Mouse (Mus musculus): ENCODE data around the gene 1700029I15Rik. TPM values are rescaled to one million over a fixed set of nuclear protein-coding genes. Genes with fewer than 3 reads are reported as not detected.
A peak's percentile ranks its signal among the peaks of the same experiment; 100 is the strongest.

Gene 1700029I15Rik
- polyA plus RNA-seq, 1 experiment from 2014 or later = 6.8 TPM

DNA sequence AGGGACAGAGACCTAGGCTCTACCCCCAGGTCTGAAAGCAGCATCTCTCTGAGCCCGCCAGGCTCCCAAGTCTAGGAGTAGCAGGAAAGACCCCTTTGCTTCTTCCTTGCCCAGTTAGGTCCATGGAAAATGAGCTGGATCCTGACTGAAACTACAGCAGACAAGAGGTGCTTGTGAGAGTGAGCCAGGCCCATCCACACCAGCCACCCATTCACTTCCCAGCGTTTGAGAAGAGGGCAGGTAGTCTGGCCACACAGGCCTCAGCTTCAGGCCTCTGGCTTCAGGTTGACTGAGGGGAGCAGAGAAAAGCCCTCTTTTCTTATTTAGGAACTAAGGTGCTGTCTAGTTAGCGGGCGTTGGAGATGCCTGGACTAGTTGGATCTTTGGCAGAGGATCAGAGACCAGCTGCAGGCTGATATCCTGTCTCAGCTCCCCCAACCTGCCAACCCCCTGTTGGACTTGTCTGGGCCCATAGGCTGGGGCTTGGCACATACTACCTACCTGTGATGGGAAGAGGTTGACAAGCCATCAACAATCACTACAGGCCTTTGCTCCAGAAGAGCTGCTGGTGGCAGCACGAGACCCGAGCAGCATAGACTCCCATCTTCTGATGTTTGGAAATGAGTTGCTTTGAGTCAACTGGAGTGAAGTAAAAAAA is 19.6 kb upstream of the 1700029I15Rik start:
- no peak for ATAC-seq (replicated peaks)
- Histone ChIP-seq H3K4me1 (0 out of 2 replicates have a peak, but pooled peaks cover 4% of the 10 kb centered on the region), H3K4me3 (no peak overlapping the region), H3K4me2 (replicated peaks) (no peak overlapping the region), H3K27ac (replicated peaks) (no peak overlapping the region), H3K9me3 (no peaks in the 10 kb centered on the region), H3K27me3 (no peaks in the 10 kb centered on the region), H3K9ac (replicated peaks) (no peak overlapping the region), H3K36me3 (peaks cover 39% of the 10 kb centered on the region)
- 94% methylated on average over 6 of the region's 6 CpGs for WGBS

DNA sequence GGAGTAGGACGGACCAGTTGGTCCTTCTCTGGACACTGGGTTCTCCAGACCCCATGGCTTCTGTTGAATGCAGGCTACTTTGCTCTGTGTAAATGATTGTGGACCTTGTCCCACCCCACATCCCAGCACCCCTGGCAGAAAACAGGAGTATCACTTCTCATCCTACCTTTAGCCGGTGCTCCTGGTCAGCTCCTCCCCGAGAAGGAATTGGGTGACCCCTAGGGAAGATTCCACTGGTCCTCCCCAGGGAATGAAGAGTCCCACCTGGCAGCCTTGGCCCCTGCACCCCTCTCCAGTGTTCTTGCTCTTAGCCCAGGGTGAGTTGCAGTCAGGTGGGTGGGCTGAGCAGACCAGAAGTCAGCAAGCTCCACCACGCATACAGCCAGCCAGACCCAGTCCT is 18.3 kb upstream of the 1700029I15Rik start:
- no peak overlapping the region for H3K9ac ChIP-seq (replicated peaks)
- no peak overlapping the region for H3K4me2 ChIP-seq (replicated peaks)
- peaks cover 2% of the 10 kb centered on the region; the same call in 1 of the 2 replicates for H3K27me3 ChIP-seq
- no peaks in the 10 kb centered on the region for H3K9me3 ChIP-seq
- 0 out of 2 replicates have a peak, but pooled peaks cover 4% of the 10 kb centered on the region for H3K4me1 ChIP-seq
- H3K36me3 ChIP-seq = peaks cover 26% of the 10 kb centered on the region
- H3K27ac ChIP-seq (replicated peaks) = no peak overlapping the region
- no peak overlapping the region for H3K4me3 ChIP-seq
- 88% methylated on average over 4 of the region's 4 CpGs for WGBS
- no peak for ATAC-seq (replicated peaks)

- Histone ChIP-seq H3K4me3 (no peak overlapping the region), H3K4me1 (peaks cover 5% of the 10 kb centered on the region), H3K9me3 (no peaks in the 10 kb centered on the region), H3K9ac (replicated peaks) (no peak overlapping the region), H3K27ac (replicated peaks) (no peak overlapping the region), H3K36me3 (peaks cover 16% of the 10 kb centered on the region; the same call in 1 of the 2 replicates), H3K4me2 (replicated peaks) (no peak overlapping the region), H3K27me3 (peaks cover 11% of the 10 kb centered on the region; the same call in 1 of the 2 replicates)
- no peak for ATAC-seq (replicated peaks)
- 90% methylated on average over 10 of the region's 10 CpGs for WGBS
Measured at GRCm38 (mm10) chr2:92365568-92365967, 16.8 kb upstream of the 1700029I15Rik start.

DNA sequence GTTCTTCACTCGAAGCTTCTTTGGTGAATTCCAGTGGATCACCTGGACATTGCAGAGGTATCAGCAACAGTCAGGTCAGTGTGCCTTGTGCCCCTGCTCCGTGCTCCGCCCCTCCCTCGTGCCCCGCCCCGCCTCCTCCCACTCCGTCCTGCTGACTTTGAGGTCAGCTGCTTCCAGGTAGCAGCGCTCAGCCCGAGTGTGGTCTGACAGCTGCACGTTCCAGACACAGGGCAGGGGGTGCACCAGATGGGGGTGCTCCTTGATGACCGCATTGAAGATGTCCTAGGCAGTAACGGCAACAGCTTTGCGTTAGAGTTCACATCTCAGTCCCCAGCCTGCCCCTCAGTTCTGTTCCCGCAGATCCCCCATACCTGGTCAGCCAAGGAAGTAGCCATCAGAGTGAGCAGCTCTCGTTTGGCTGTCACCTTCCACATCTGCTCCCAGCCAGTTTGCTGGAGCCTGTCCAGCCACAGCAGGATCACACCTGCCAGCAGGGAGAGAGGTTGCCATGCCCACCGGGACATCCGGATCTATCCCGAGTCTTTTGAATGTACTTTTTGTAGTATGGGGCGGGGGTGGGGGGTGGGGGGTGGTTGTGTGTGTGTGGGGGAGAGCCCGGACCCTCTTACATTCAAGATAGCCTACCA is 14.8 kb upstream of the 1700029I15Rik start:
- Histone ChIP-seq H3K9me3 (no peaks in the 10 kb centered on the region), H3K9ac (replicated peaks) (no peak overlapping the region), H3K27me3 (peaks cover 11% of the 10 kb centered on the region; the same call in 1 of the 2 replicates), H3K4me1 (peaks cover 25% of the 10 kb centered on the region), H3K27ac (replicated peaks) (no peak overlapping the region), H3K36me3 (peaks cover 8% of the 10 kb centered on the region; the same call in 1 of the 2 replicates), H3K4me2 (replicated peaks) (no peak overlapping the region), H3K4me3 (no peak overlapping the region)
- 45% methylated on average over 20 of the region's 20 CpGs for WGBS
- ATAC-seq (replicated peaks) = no peak

- no peak for ATAC-seq (replicated peaks)
- Histone ChIP-seq H3K9me3 (no peaks in the 10 kb centered on the region), H3K36me3 (no peaks in the 10 kb centered on the region), H3K4me1 (peaks cover 44% of the 10 kb centered on the region), H3K27me3 (peaks cover 11% of the 10 kb centered on the region; the same call in 1 of the 2 replicates), H3K9ac (replicated peaks) (0 out of 2 replicates have a peak overlapping the region, but pooled peaks have one; percentile 30), H3K4me3 (peak overlapping the region; percentile 22), H3K4me2 (replicated peaks) (peak overlapping the region; percentile 37), H3K27ac (replicated peaks) (no peak overlapping the region)
- 12% methylated on average over 18 of the region's 19 CpGs for WGBS
Measured at GRCm38 (mm10) chr2:92370375-92370774, 12.0 kb upstream of the 1700029I15Rik start.

DNA sequence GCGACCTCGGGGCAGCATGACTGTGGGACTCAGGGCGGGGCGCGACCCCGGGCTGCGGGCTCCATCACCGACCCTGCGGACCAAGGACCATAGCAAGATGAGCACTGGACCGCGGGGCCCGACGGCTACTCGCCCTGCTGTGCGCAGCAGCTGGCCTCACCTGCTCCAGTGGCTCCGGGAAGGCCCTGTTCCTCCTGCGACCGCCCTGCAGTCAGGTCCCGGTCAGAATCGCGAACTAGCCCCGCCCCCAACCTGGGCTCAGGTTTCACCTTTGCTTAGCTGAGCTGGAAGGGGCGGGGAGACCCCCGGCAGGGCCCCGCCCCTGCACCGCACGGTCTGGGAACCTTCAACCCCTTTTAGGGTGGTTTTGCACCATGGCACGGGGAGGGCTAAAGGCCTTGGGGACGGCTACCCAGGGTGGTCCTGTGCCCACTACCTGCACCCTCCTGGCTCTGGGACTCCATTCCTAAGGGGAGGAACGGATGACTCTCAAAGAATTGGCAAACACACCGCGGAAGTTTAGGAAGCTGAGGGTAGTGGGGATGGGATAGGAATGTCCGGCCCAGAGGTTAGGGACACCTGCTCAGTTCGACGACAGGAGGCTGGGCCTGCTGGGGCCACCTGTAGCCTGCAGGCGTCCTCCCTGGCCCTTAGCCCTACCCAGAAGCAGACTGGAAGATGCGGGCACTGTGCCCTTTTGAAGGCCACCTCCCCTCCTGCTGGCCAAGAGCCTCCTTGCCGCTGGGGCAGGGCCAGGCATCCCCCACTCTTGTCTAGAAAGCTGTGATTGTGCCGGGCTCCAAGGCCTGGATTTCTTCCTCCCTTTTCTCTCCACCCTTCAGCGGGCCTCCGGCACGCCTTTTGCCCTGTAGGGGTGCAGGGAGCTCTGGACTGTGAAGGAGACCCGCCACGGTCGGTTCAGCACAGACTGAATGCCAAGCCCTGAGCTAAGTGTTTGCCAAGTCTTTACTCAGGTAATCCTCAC is 11.2 kb upstream of the 1700029I15Rik start:
- Histone ChIP-seq H3K4me2 (replicated peaks) (peak overlapping the region; percentile 37), H3K27me3 (peaks cover 11% of the 10 kb centered on the region; the same call in 1 of the 2 replicates), H3K27ac (replicated peaks) (no peak overlapping the region), H3K36me3 (no peaks in the 10 kb centered on the region), H3K9me3 (no peaks in the 10 kb centered on the region), H3K4me1 (peaks cover 51% of the 10 kb centered on the region), H3K4me3 (peak overlapping the region; percentile 22), H3K9ac (replicated peaks) (0 out of 2 replicates have a peak overlapping the region, but pooled peaks have one; percentile 30)
- ATAC-seq (replicated peaks) = no peak
- 3% methylated on average over 45 of the region's 45 CpGs for WGBS

DNA sequence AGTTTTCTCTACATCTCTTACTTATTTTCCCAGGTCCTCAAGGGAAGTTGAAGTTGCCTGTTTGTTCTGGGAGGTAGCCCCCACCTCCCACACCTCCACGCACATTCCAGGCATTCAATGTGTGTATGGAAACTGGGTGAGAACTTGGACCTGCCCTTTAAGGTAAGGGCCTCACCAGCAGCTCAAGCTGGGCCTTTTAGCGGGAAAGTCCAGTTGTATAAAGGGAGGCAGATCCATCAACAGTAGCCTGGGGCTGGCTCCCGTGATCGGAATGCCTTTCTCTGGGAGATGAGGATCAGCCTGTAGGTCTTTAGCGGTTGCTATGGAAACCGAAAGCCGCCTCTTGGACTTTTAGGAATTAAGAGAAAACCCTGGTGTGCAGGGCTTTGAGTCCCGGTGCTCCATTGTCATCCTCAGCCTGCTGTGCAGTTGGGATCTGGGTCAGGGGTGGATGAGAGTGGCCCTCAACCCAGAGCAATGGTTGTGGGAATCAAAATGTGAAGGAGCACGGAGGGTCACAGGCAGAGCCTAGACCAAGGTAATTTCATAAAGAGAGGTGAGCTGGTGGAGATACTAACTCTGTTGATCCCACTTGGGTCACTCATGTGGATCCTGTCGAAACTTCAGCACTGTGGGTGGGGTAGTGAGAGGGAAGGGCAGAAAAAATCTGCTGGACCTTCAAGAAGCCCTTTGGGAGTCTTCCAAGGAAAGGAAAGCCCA is 10.2 kb upstream of the 1700029I15Rik start:
- Histone ChIP-seq H3K27me3 (peaks cover 11% of the 10 kb centered on the region; the same call in 1 of the 2 replicates), H3K9ac (replicated peaks) (no peak overlapping the region), H3K4me3 (no peak overlapping the region), H3K36me3 (no peaks in the 10 kb centered on the region), H3K27ac (replicated peaks) (no peak overlapping the region), H3K4me2 (replicated peaks) (no peak overlapping the region), H3K9me3 (no peaks in the 10 kb centered on the region), H3K4me1 (peaks cover 54% of the 10 kb centered on the region)
- 4% methylated on average over 10 of the region's 10 CpGs for WGBS
- no peak for ATAC-seq (replicated peaks)

- 18% methylated on average over 9 of the region's 9 CpGs for WGBS
- H3K36me3 ChIP-seq = no peaks in the 10 kb centered on the region
- peaks cover 54% of the 10 kb centered on the region for H3K4me1 ChIP-seq
- no peak overlapping the region for H3K4me3 ChIP-seq
- no peak overlapping the region for H3K9ac ChIP-seq (replicated peaks)
- peaks cover 11% of the 10 kb centered on the region; the same call in 1 of the 2 replicates for H3K27me3 ChIP-seq
- no peak overlapping the region for H3K4me2 ChIP-seq (replicated peaks)
- ATAC-seq (replicated peaks) = no peak
- no peaks in the 10 kb centered on the region for H3K9me3 ChIP-seq
- H3K27ac ChIP-seq (replicated peaks) = peak overlapping the region; percentile 17; the same call in 1 of the 2 replicates
Measured at GRCm38 (mm10) chr2:92372767-92373436, 9.4 kb upstream of the 1700029I15Rik start.

DNA sequence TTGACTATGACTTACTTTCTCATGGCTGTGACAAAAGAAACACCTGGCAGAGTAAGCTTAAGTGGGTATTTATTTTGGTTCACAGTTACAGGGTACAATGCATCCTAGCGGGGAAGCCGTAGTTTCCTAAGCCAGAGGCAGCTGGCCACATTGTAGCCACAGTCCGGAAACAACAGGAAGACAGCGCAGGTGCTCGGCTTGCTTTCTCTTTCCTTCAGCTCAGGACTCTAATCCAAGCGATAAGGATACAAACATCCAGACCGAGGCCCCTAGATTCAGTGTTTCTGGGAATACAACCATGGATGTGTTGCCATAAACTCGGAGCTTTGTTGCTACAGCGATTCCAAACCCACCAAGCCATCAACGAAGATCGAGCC is 8.9 kb upstream of the 1700029I15Rik start:
- peaks cover 54% of the 10 kb centered on the region for H3K4me1 ChIP-seq
- no peak overlapping the region for H3K9ac ChIP-seq (replicated peaks)
- WGBS = 61% methylated on average over 11 of the region's 11 CpGs
- ATAC-seq (replicated peaks) = no peak
- no peaks in the 10 kb centered on the region for H3K9me3 ChIP-seq
- no peak overlapping the region for H3K4me2 ChIP-seq (replicated peaks)
- no peak overlapping the region for H3K4me3 ChIP-seq
- peaks cover 11% of the 10 kb centered on the region; the same call in 1 of the 2 replicates for H3K27me3 ChIP-seq
- peaks cover 4% of the 10 kb centered on the region; the same call in 1 of the 2 replicates for H3K36me3 ChIP-seq
- peak overlapping the region; percentile 17; the same call in 1 of the 2 replicates for H3K27ac ChIP-seq (replicated peaks)

DNA sequence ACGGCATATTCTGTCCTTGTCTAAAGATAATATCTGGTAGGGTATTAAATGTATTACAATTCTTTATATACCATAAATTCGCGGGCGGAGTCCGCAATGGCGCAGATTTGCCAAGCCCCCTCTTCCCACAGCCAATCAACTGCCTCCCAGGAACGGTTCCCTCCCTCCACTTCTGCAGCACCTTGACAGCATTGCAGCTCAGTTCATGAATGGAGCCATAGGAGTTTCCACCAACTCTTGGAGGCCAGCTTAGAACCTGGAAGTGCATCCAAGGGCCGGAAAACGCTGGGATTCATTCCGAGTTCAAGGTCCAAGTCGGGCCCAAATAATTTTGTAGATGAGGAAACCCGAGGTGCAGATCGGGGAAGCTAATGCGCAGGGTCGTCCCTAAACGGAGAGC is 7.8 kb upstream of the 1700029I15Rik start, which contains the start of the genes Pex16 and Large2:
Pex16 (plus strand) TSS at position 163 of the 400 bp plus-strand sequence.
Large2 (minus strand) TSS at position 356 of the 400 bp plus-strand sequence.
- Histone ChIP-seq H3K36me3 (peaks cover 15% of the 10 kb centered on the region), H3K4me1 (peaks cover 54% of the 10 kb centered on the region)
- ATAC-seq (replicated peaks) = peak; percentile 47

More for the DNA sequence above, 7.8 kb upstream of the 1700029I15Rik start, which contains the start of the genes Pex16 and Large2:
- no peaks in the 10 kb centered on the region for H3K9me3 ChIP-seq
- peak within 1 kb of the TSS; percentile 76 for H3K4me3 ChIP-seq
- H3K27ac ChIP-seq (replicated peaks) = peak within 1 kb of the TSS; percentile 86
- H3K4me2 ChIP-seq (replicated peaks) = peak within 1 kb of the TSS; percentile 90
- H3K9ac ChIP-seq (replicated peaks) = peak within 1 kb of the TSS; percentile 67
- peaks cover 7% of the 10 kb centered on the region; the same call in 1 of the 2 replicates for H3K27me3 ChIP-seq
- WGBS = 5% methylated on average over 16 of the region's 16 CpGs
